In the genomic region with DNA sequence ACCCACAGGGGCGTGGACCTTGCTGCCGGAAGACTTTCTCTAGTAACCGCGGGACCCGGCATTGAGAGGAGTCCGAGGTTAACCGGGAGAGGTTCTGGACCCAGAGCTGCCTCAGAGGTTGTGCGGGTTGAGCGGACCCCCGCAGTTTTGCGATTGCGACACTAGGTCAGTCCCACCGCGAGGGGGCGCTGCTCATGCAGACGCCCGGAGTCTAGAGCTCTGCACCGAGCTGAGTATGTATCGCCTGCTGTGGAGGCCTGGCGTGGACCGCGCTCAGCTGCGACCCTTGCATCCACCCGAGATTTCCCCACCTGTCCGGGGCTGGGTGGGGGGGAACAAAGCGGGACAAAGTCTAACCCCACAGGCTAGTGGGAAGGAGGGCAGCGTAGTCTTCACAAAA, we compare ENCODE assay signal across 8 mouse cellular contexts. TPM values are rescaled to one million over a fixed set of nuclear protein-coding genes. Genes with fewer than 3 reads are reported as not detected.
DNase-seq lines count a peak whose midpoint lies in the region; ATAC-seq and TF ChIP-seq lines count a peak whose summit lies in the region.

No protein-coding gene starts in this region.

- H3K27ac ChIP-seq in ES-Bruce4 (ENCODE audit: insufficient read depth, low read length): no peak overlapping the region
- H3K27ac ChIP-seq in forebrain, embryonic 12.5 days: no peak overlapping the region
- H3K27ac ChIP-seq in heart, postnatal 0 days (ENCODE audit: low read depth): no peak overlapping the region
- no peak overlapping the region for H3K27ac ChIP-seq in olfactory bulb, adult 2 months (ENCODE audit: insufficient read depth, low read depth, low read length)

- H3K4me1 ChIP-seq in ES-Bruce4 (ENCODE audit: control insufficient read depth, insufficient read depth, low read length): no peaks in the 10 kb centered on the region
- peaks cover 7% of the 10 kb centered on the region; the same call in 1 of the 2 replicates for H3K4me1 ChIP-seq in forebrain, embryonic 12.5 days
- H3K4me1 ChIP-seq in heart, postnatal 0 days (ENCODE audit: control insufficient read depth, insufficient read depth): no peaks in the 10 kb centered on the region
- no peaks in the 10 kb centered on the region for H3K4me1 ChIP-seq in lung, adult 2 months (ENCODE audit: control insufficient read depth, insufficient read depth, low read length)
- peaks cover 4% of the 10 kb centered on the region; the same call in 1 of the 2 replicates for H3K4me1 ChIP-seq in olfactory bulb, adult 2 months (ENCODE audit: control insufficient read depth, insufficient read depth, low read length)

- no peaks in the 10 kb centered on the region for H3K36me3 ChIP-seq in ES-Bruce4 (ENCODE audit: control insufficient read depth, insufficient read depth, low read length, poor library complexity, severe bottlenecking)
- H3K36me3 ChIP-seq in forebrain, embryonic 12.5 days (replicated peaks): no peaks in the 10 kb centered on the region
- no peaks in the 10 kb centered on the region for H3K36me3 ChIP-seq in heart, postnatal 0 days (replicated peaks; ENCODE audit: control insufficient read depth, insufficient read depth, low read length)

- peak; percentile 70 for DNase-seq in heart, postnatal 0 days (ENCODE audit: low spot score)
- DNase-seq in kidney, postnatal 25 days: peak; percentile 68
- peak; percentile 60 for DNase-seq in lung, adult 2 months
- peak; percentile 78 for DNase-seq in thymus, postnatal 0 days (ENCODE audit: low spot score)

- H3K4me2 ChIP-seq in forebrain, embryonic 12.5 days: peak overlapping the region; percentile 66
- peak overlapping the region; percentile 79 for H3K4me2 ChIP-seq in heart, postnatal 0 days (ENCODE audit: low read depth, low read length)

- ATAC-seq in cerebellum, adult (ENCODE audit: insufficient number of reproducible peaks, low FRiP score, low TSS enrichment): peak; percentile 70; the same call in 1 of the 2 replicates
- peak; percentile 91 for ATAC-seq in forebrain, embryonic 12.5 days (ENCODE audit: low FRiP score)
- peak; percentile 83 for ATAC-seq in heart, postnatal 0 days (ENCODE audit: insufficient read depth, low read depth)

- WGBS in forebrain, embryonic 12.5 days: 2% methylated on average over 27 of the region's 27 CpGs
- WGBS in heart, postnatal 0 days: 1% methylated on average over 27 of the region's 27 CpGs
- 3% methylated on average over 27 of the region's 27 CpGs for WGBS in lung, adult 2 months
- WGBS in olfactory bulb, adult 2 months: 2% methylated on average over 27 of the region's 27 CpGs

- no peaks in the 10 kb centered on the region for H3K9me3 ChIP-seq in ES-Bruce4 (replicated peaks; ENCODE audit: control insufficient read depth, insufficient read depth, low read length, poor library complexity, severe bottlenecking)
- no peaks in the 10 kb centered on the region for H3K9me3 ChIP-seq in forebrain, embryonic 12.5 days
- no peaks in the 10 kb centered on the region for H3K9me3 ChIP-seq in heart, postnatal 0 days (replicated peaks; ENCODE audit: control insufficient read depth, low read length)

- TF ChIP-seq POLR2A in ES-Bruce4 (IDR thresholded peaks at IDR 0.05; ENCODE audit: insufficient read depth, low read length): no peak
- no peak for TF ChIP-seq POLR2A in lung, adult 2 months (IDR thresholded peaks at IDR 0.05; ENCODE audit: borderline replicate concordance, extremely low read depth, low read depth, low read length)
- no peak for TF ChIP-seq POLR2A in olfactory bulb, adult 2 months (IDR thresholded peaks at IDR 0.05; ENCODE audit: insufficient read depth, low read depth, low read length)

- H3K9ac ChIP-seq in ES-Bruce4 (ENCODE audit: low read depth, poor library complexity, severe bottlenecking): peak overlapping the region; percentile 1; the same call in 1 of the 2 replicates
- peak overlapping the region; percentile 50 for H3K9ac ChIP-seq in forebrain, embryonic 12.5 days
- peak overlapping the region; percentile 43 for H3K9ac ChIP-seq in heart, postnatal 0 days (replicated peaks; ENCODE audit: low read depth, low read length)

- peak; percentile 89 for TF ChIP-seq CTCF in ES-Bruce4 (IDR thresholded peaks at IDR 0.05; ENCODE audit: low read depth, low read length)
- peak; percentile 79 for TF ChIP-seq CTCF in heart, postnatal 0 days (IDR thresholded peaks at IDR 0.05; ENCODE audit: low read depth)
- TF ChIP-seq CTCF in lung, adult 2 months (IDR thresholded peaks at IDR 0.05; ENCODE audit: insufficient read depth, low read length): peak; percentile 67
- TF ChIP-seq CTCF in olfactory bulb, adult 2 months (IDR thresholded peaks at IDR 0.05; ENCODE audit: insufficient read depth, low read depth, low read length): peak; percentile 97

- H3K4me3 ChIP-seq in ES-Bruce4 (ENCODE audit: low read depth, low read length): peak overlapping the region; percentile 26; the same call in 1 of the 2 replicates
- H3K4me3 ChIP-seq in forebrain, embryonic 12.5 days (replicated peaks): peak overlapping the region; percentile 40
- peak overlapping the region; percentile 44 for H3K4me3 ChIP-seq in heart, postnatal 0 days (ENCODE audit: low read depth, low read length)
- H3K4me3 ChIP-seq in lung, adult 2 months (replicated peaks; ENCODE audit: extremely low read depth, low read depth, low read length): peak overlapping the region; percentile 28
- peak overlapping the region; percentile 37 for H3K4me3 ChIP-seq in olfactory bulb, adult 2 months (ENCODE audit: insufficient read depth, low read depth, low read length)

- H3K27me3 ChIP-seq in ES-Bruce4 (ENCODE audit: control insufficient read depth, insufficient read depth, low read length, poor library complexity, severe bottlenecking): no peaks in the 10 kb centered on the region
- H3K27me3 ChIP-seq in forebrain, embryonic 12.5 days: peaks cover 28% of the 10 kb centered on the region
- no peaks in the 10 kb centered on the region for H3K27me3 ChIP-seq in heart, postnatal 0 days (ENCODE audit: control insufficient read depth, insufficient read depth, low read length)

- no peak for TF ChIP-seq EP300 in ES-Bruce4 (IDR thresholded peaks at IDR 0.05; ENCODE audit: insufficient read depth, low read depth, low read length)
- no peak for TF ChIP-seq EP300 in heart, postnatal 0 days (IDR thresholded peaks at IDR 0.05; ENCODE audit: low read depth)

RNA-seq across cellular contexts. Expression of a gene that starts 22.4 kb away (rescaled TPM):
- 21.4 and 23.8 TPM in 2 replicates for polyA plus RNA-seq in ES-Bruce4 (2011; ENCODE audit: insufficient read depth, insufficient read length, low read depth, missing spikeins)
- polyA plus RNA-seq in forebrain, embryonic 12.5 days (2016; fragmentation: Nextera tagmentation; extraction: Ambion mirVana): 1.0 and 1.5 TPM in 2 replicates
- 49.4 and 84.0 TPM in 2 replicates for total RNA-seq in heart, postnatal 0 days (2014; rRNA removed; ENCODE audit: low replicate concordance)
- polyA plus RNA-seq in heart, postnatal 0 days (2015; fragmentation: Nextera tagmentation; extraction: Ambion mirVana): 59.0 and 67.8 TPM in 2 replicates
- polyA plus RNA-seq in lung, adult 2 months (2012; rRNA removed): 8.0 and 10.8 TPM in 2 replicates
- not detected in 2 replicates for polyA plus RNA-seq in olfactory bulb, adult 2 months (2012; ENCODE audit: insufficient read depth, insufficient read length, low replicate concordance, missing spikeins)
- 1.9 and 2.3 TPM in 2 replicates for polyA plus RNA-seq in thymus, postnatal 0 days (2015; fragmentation: Nextera tagmentation; extraction: Ambion mirVana)

RNA-seq across cellular contexts. Expression of a gene that starts 23.2 kb away (rescaled TPM):
- 0.20 and 0.31 TPM in 2 replicates for polyA plus RNA-seq in ES-Bruce4 (2011; ENCODE audit: insufficient read depth, insufficient read length, low read depth, missing spikeins)
- 0.23 TPM in 1 of 2 replicates, not detected in the other for polyA plus RNA-seq in forebrain, embryonic 12.5 days (2016; fragmentation: Nextera tagmentation; extraction: Ambion mirVana)
- total RNA-seq in heart, postnatal 0 days (2014; rRNA removed; ENCODE audit: low replicate concordance): 0.77 and 1.1 TPM in 2 replicates
- 1.1 TPM in 2 replicates for polyA plus RNA-seq in heart, postnatal 0 days (2015; fragmentation: Nextera tagmentation; extraction: Ambion mirVana)
- 0.34 and 0.38 TPM in 2 replicates for polyA plus RNA-seq in lung, adult 2 months (2012; rRNA removed)
- polyA plus RNA-seq in olfactory bulb, adult 2 months (2012; ENCODE audit: insufficient read depth, insufficient read length, low replicate concordance, missing spikeins): not detected in 2 replicates
- polyA plus RNA-seq in thymus, postnatal 0 days (2015; fragmentation: Nextera tagmentation; extraction: Ambion mirVana): not detected in 2 replicates

RNA-seq across cellular contexts. Expression of a gene that starts 29.8 kb away (rescaled TPM):
- polyA plus RNA-seq in ES-Bruce4 (2011; ENCODE audit: insufficient read depth, insufficient read length, low read depth, missing spikeins): 123 and 125 TPM in 2 replicates
- 69.5 and 73.1 TPM in 2 replicates for polyA plus RNA-seq in forebrain, embryonic 12.5 days (2016; fragmentation: Nextera tagmentation; extraction: Ambion mirVana)
- total RNA-seq in heart, postnatal 0 days (2014; rRNA removed; ENCODE audit: low replicate concordance): 165 and 170 TPM in 2 replicates
- 165 and 170 TPM in 2 replicates for polyA plus RNA-seq in heart, postnatal 0 days (2015; fragmentation: Nextera tagmentation; extraction: Ambion mirVana)
- 107 and 140 TPM in 2 replicates for polyA plus RNA-seq in lung, adult 2 months (2012; rRNA removed)
- polyA plus RNA-seq in olfactory bulb, adult 2 months (2012; ENCODE audit: insufficient read depth, insufficient read length, low replicate concordance, missing spikeins): not detected in 2 replicates
- 26.4 and 30.8 TPM in 2 replicates for polyA plus RNA-seq in thymus, postnatal 0 days (2015; fragmentation: Nextera tagmentation; extraction: Ambion mirVana)

RNA-seq across cellular contexts. Expression of a gene that starts 60.0 kb away (rescaled TPM):
- polyA plus RNA-seq in ES-Bruce4 (2011; ENCODE audit: insufficient read depth, insufficient read length, low read depth, missing spikeins): 79.9 and 90.4 TPM in 2 replicates
- polyA plus RNA-seq in forebrain, embryonic 12.5 days (2016; fragmentation: Nextera tagmentation; extraction: Ambion mirVana): 15.7 and 20.6 TPM in 2 replicates
- 19.9 and 20.2 TPM in 2 replicates for total RNA-seq in heart, postnatal 0 days (2014; rRNA removed; ENCODE audit: low replicate concordance)
- 13.2 and 14.0 TPM in 2 replicates for polyA plus RNA-seq in heart, postnatal 0 days (2015; fragmentation: Nextera tagmentation; extraction: Ambion mirVana)
- polyA plus RNA-seq in lung, adult 2 months (2012; rRNA removed): 12.7 and 13.5 TPM in 2 replicates
- polyA plus RNA-seq in olfactory bulb, adult 2 months (2012; ENCODE audit: insufficient read depth, insufficient read length, low replicate concordance, missing spikeins): not detected in 2 replicates
- polyA plus RNA-seq in thymus, postnatal 0 days (2015; fragmentation: Nextera tagmentation; extraction: Ambion mirVana): 23.4 and 29.9 TPM in 2 replicates

Comparison
In these comparisons a context has a peak if more than half of its experiments do, and no peak if none do; other contexts are left out.
1. RNA of a gene that starts 29.8 kb away (polyA plus RNA-seq): 165 to 170 TPM in heart, postnatal 0 days, 107 to 140 TPM in lung, adult 2 months, 123 to 125 TPM in ES-Bruce4, 69.5 to 73.1 TPM in forebrain, embryonic 12.5 days and 26.4 to 30.8 TPM in thymus, postnatal 0 days; not detected in olfactory bulb, adult 2 months; every median in the first group is over 10 times any median in the second.
2. Peak in every context shown above with its lines, with median percentiles within 50 percentile points of each other: H3K4me3 ChIP-seq, H3K9ac ChIP-seq, CTCF ChIP-seq, ATAC-seq and DNase-seq.